Mouse (Mus musculus): ENCODE measurements at regions not wholly inside any gene's neighbourhood (a gene's known extent, or its start where the extent isn't known, plus 50 kb on each side); places are given as distances from the start of the nearest gene placed in this dataset.
"Not testable (repeated sequence)": the region's sequence is repeated elsewhere in the genome, so short reads cannot be mapped to it uniquely, and the experiment has no call there.

- DNase-seq: peak; percentile 26
These were observed 287.4 kb downstream of the 4933412E24Rik start for GRCm38 (mm10) chr15:59728817-59729560.

GRCm38 (mm10) chr15:59728131-59728601 is 288.2 kb downstream of the 4933412E24Rik start:
- peak; percentile 59 for DNase-seq

- no peak for DNase-seq
These were observed 290.5 kb downstream of the 4933412E24Rik start for GRCm38 (mm10) chr15:59725881-59726280.

GRCm38 (mm10) chr15:59722661-59723413 is 293.6 kb downstream of the 4933412E24Rik start:
- DNase-seq: no peak

- DNase-seq: no peak
These were observed 295.0 kb downstream of the 4933412E24Rik start for GRCm38 (mm10) chr15:59721420-59721819.

GRCm38 (mm10) chr15:59721018-59721417 is 295.4 kb downstream of the 4933412E24Rik start:
- DNase-seq: no peak

- no peak for DNase-seq
These were observed 296.3 kb downstream of the 4933412E24Rik start for GRCm38 (mm10) chr15:59720149-59720548.

GRCm38 (mm10) chr15:59719383-59720128 is 296.9 kb downstream of the 4933412E24Rik start:
- not testable (repeated sequence) for DNase-seq

GRCm38 (mm10) chr15:59716872-59717271 is 299.5 kb downstream of the 4933412E24Rik start:
- no peak for DNase-seq

- no peak for DNase-seq
These were observed 300.5 kb downstream of the 4933412E24Rik start for GRCm38 (mm10) chr15:59715951-59716350.

GRCm38 (mm10) chr15:59713965-59714739 is 302.3 kb downstream of the 4933412E24Rik start:
- DNase-seq: no peak

GRCm38 (mm10) chr15:59712077-59712752 is 304.2 kb downstream of the 4933412E24Rik start:
- DNase-seq: no peak

- DNase-seq: no peak
These were observed 306.5 kb downstream of the 4933412E24Rik start for GRCm38 (mm10) chr15:59709925-59710324.

GRCm38 (mm10) chr15:59708402-59708801 is 308.0 kb downstream of the 4933412E24Rik start:
- DNase-seq: peak; percentile 41

- DNase-seq: no peak
These were observed 309.3 kb downstream of the 4933412E24Rik start for GRCm38 (mm10) chr15:59707081-59707480.

All from liver (tissue).